Mouse (Mus musculus) spleen, adult 2 months (tissue): Measurements from ENCODE around the gene Ccdc34. TPM values are rescaled to one million over a fixed set of nuclear protein-coding genes. Genes with fewer than 3 reads are reported as not detected.

Source experiments
- DNase-seq, 2 experiments: peaks; one replicate each; pipeline versions ENCODE4 v3.0.0 to v3.0.0-alpha.2; 2012 to 2021; ENCODE audit warnings: low spot score in 2 of 2, low read depth in 1 of 2
- H3K27ac ChIP-seq: fragments of 200-500 bp; 2 replicates; pipeline ENCODE4 v1.5.1; 2012; ENCODE audit warnings: low read length, inconsistent platforms; ENCODE audit not compliant: insufficient read depth
- H3K27me3 ChIP-seq: fragments of 200-500 bp; 2 replicates; pipeline ENCODE4 v1.6.1; 2012; ENCODE audit warnings: mild to moderate bottlenecking, moderate library complexity, low read length, inconsistent platforms; ENCODE audit not compliant: control insufficient read depth, insufficient read depth
- H3K36me3 ChIP-seq: fragments of 200-500 bp; 2 replicates; pipeline ENCODE4 v1.6.1; 2012; ENCODE audit warnings: mild to moderate bottlenecking, low read length, inconsistent platforms; ENCODE audit not compliant: control insufficient read depth, insufficient read depth
- H3K4me1 ChIP-seq: fragments of 200-500 bp; 2 replicates; pipeline ENCODE4 v1.6.1; 2011; ENCODE audit warnings: inconsistent platforms; ENCODE audit not compliant: control insufficient read depth, insufficient read depth, insufficient read length
- H3K4me3 ChIP-seq: fragments of 200-500 bp; 2 replicates; pipeline ENCODE4 v1.5.1; 2011; ENCODE audit warnings: mild to moderate bottlenecking, inconsistent platforms; ENCODE audit not compliant: insufficient read depth, insufficient read length; ENCODE audit errors: extremely low read depth
- CTCF ChIP-seq: fragments of 200-500 bp; IDR thresholded peaks from 2 replicates; pipeline ENCODE4 v1.5.1; 2011; ENCODE audit warnings: mild to moderate bottlenecking, inconsistent platforms; ENCODE audit not compliant: insufficient read depth, insufficient read length, insufficient replicate concordance; ENCODE audit errors: extremely low read depth
- POLR2A ChIP-seq: fragments of 200-500 bp; IDR thresholded peaks from 2 replicates; pipeline ENCODE4 v1.6.1; 2011; ENCODE audit warnings: low read depth, low read length, inconsistent platforms
- WGBS: fragments of 180-500 bp; shearing (Covaris S2); methylation state at CpG from one replicate; pipeline ENCODE4 v1.1.7; 2018; 5-methylcytosine and 5-hydroxymethylcytosine counted together
- polyA plus RNA-seq: library from polyadenylated mRNA; depleted of rRNA; stranded (reverse); fragments of >200 nt; gene quantifications from 2 replicates; pipeline ENCODE4 v1.2.3, GENCODE M21; 2012

Ccdc34 gene
- polyA plus RNA-seq, 1 experiment, result 3.3 TPM

- WGBS, result 89% methylated on average over 4 of the region's 4 CpGs
- H3K27me3 ChIP-seq, result no peaks in the 10 kb centered on the region
- no peak overlapping the region for H3K27ac ChIP-seq
- TF ChIP-seq POLR2A, result no peak
- TF ChIP-seq CTCF, result no peak
- no peaks in the 10 kb centered on the region for H3K4me1 ChIP-seq
- no peaks in the 10 kb centered on the region for H3K36me3 ChIP-seq
- no peak for DNase-seq
- no peak overlapping the region for H3K4me3 ChIP-seq
Observed at GRCm38 (mm10) chr2:110165003-110165402, 147.4 kb downstream of the Ccdc34 start.

GRCm38 (mm10) chr2:110167694-110168093, 150.1 kb downstream of the Ccdc34 start:
- WGBS, result 72% methylated on average over 4 of the region's 4 CpGs
- no peaks in the 10 kb centered on the region for H3K36me3 ChIP-seq
- H3K27me3 ChIP-seq, result no peaks in the 10 kb centered on the region
- no peaks in the 10 kb centered on the region for H3K4me1 ChIP-seq
- no peak overlapping the region for H3K27ac ChIP-seq
- H3K4me3 ChIP-seq, result no peak overlapping the region
- TF ChIP-seq POLR2A (no peak), CTCF (no peak)
- no peak for DNase-seq

DNA sequence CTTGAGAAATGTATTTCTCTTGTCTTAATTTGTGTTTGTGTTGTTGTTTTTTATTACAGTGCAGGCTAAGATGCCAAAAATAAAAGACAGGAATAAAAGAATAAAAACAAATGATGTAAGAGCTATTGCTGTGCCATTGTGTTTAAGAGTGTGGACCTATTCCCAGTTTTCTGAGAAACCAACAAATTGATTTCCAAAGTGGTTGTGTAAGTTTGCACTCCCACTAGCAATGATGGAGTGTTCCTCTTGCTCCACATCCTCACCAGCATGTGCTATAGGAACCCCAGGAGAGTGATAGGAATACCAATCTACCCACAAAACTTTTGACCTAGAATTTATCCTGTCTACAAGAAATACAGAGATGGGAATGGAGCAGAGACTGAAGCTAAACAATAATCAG, 150.7 kb downstream of the Ccdc34 start:
- no peaks in the 10 kb centered on the region for H3K36me3 ChIP-seq
- no peak overlapping the region for H3K27ac ChIP-seq
- no peak overlapping the region for H3K4me3 ChIP-seq
- no peak for TF ChIP-seq POLR2A
- no peak for TF ChIP-seq CTCF
- DNase-seq, result no peak
- H3K27me3 ChIP-seq, result no peaks in the 10 kb centered on the region
- H3K4me1 ChIP-seq, result no peaks in the 10 kb centered on the region

GRCm38 (mm10) chr2:110172456-110172855, 154.8 kb downstream of the Ccdc34 start:
- H3K4me1 ChIP-seq, result no peaks in the 10 kb centered on the region
- 73% methylated on average over 7 of the region's 7 CpGs for WGBS
- TF ChIP-seq CTCF, result no peak
- TF ChIP-seq POLR2A, result no peak
- no peak for DNase-seq
- no peaks in the 10 kb centered on the region for H3K36me3 ChIP-seq
- H3K27ac ChIP-seq, result no peak overlapping the region
- no peaks in the 10 kb centered on the region for H3K27me3 ChIP-seq
- no peak overlapping the region for H3K4me3 ChIP-seq

- Histone ChIP-seq H3K36me3 (no peaks in the 10 kb centered on the region), H3K4me1 (no peaks in the 10 kb centered on the region), H3K27ac (no peak overlapping the region), H3K27me3 (no peaks in the 10 kb centered on the region), H3K4me3 (no peak overlapping the region)
- 78% methylated on average over 7 of the region's 7 CpGs for WGBS
- TF ChIP-seq POLR2A (no peak), CTCF (no peak)
- DNase-seq, result no peak
Observed at GRCm38 (mm10) chr2:110173818-110174247, 156.2 kb downstream of the Ccdc34 start.

- H3K4me3 ChIP-seq, result no peak overlapping the region
- no peak for TF ChIP-seq CTCF
- no peak for TF ChIP-seq POLR2A
- H3K27me3 ChIP-seq, result no peaks in the 10 kb centered on the region
- H3K27ac ChIP-seq, result no peak overlapping the region
- H3K36me3 ChIP-seq, result no peaks in the 10 kb centered on the region
- 60% methylated on average over 2 of the region's 2 CpGs for WGBS
- no peak for DNase-seq
- H3K4me1 ChIP-seq, result no peaks in the 10 kb centered on the region
Observed at GRCm38 (mm10) chr2:110176761-110177400, 159.3 kb downstream of the Ccdc34 start.

DNA sequence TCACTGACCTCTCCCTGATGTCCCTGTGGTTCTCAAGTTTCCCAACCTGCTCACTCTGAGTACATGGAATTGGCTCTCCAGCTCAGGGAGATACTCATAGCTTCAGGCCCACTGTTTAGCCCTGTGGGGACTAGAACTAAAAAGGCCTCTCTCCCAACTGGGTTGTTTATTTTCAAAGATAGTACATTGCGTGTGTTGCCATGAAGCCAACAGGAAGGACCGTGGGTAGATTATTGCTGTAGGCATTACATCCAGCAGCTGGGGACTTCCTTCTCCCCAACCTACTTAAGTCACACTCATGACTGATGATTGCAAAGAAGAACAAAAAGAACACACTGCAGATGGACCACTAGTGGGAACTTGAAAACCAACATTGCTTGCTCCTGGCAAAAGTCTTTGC, 159.8 kb downstream of the Ccdc34 start:
- Histone ChIP-seq H3K27ac (no peak overlapping the region), H3K4me1 (no peaks in the 10 kb centered on the region), H3K4me3 (no peak overlapping the region), H3K27me3 (no peaks in the 10 kb centered on the region), H3K36me3 (no peaks in the 10 kb centered on the region)
- 40% methylated on average over 2 of the region's 2 CpGs for WGBS
- TF ChIP-seq CTCF (no peak), POLR2A (no peak)
- no peak for DNase-seq
